Mouse (Mus musculus) spleen, adult 2 months (tissue): ENCODE data around the gene Pced1b. TPM values are rescaled to one million over a fixed set of nuclear protein-coding genes. Genes with fewer than 3 reads are reported as not detected.

Experiments
- DNase-seq, 2 experiments: peaks; one replicate each; pipeline versions ENCODE4 v3.0.0 to v3.0.0-alpha.2; 2012 to 2021; ENCODE audit warnings: low spot score in 2 of 2, low read depth in 1 of 2
- H3K27ac ChIP-seq: fragments of 200-500 bp; 2 replicates; pipeline ENCODE4 v1.5.1; 2012; ENCODE audit warnings: low read length, inconsistent platforms; ENCODE audit not compliant: insufficient read depth
- H3K27me3 ChIP-seq: fragments of 200-500 bp; 2 replicates; pipeline ENCODE4 v1.6.1; 2012; ENCODE audit warnings: mild to moderate bottlenecking, moderate library complexity, low read length, inconsistent platforms; ENCODE audit not compliant: control insufficient read depth, insufficient read depth
- H3K36me3 ChIP-seq: fragments of 200-500 bp; 2 replicates; pipeline ENCODE4 v1.6.1; 2012; ENCODE audit warnings: mild to moderate bottlenecking, low read length, inconsistent platforms; ENCODE audit not compliant: control insufficient read depth, insufficient read depth
- H3K4me1 ChIP-seq: fragments of 200-500 bp; 2 replicates; pipeline ENCODE4 v1.6.1; 2011; ENCODE audit warnings: inconsistent platforms; ENCODE audit not compliant: control insufficient read depth, insufficient read depth, insufficient read length
- H3K4me3 ChIP-seq: fragments of 200-500 bp; 2 replicates; pipeline ENCODE4 v1.5.1; 2011; ENCODE audit warnings: mild to moderate bottlenecking, inconsistent platforms; ENCODE audit not compliant: insufficient read depth, insufficient read length; ENCODE audit errors: extremely low read depth
- CTCF ChIP-seq: fragments of 200-500 bp; IDR thresholded peaks from 2 replicates; pipeline ENCODE4 v1.5.1; 2011; ENCODE audit warnings: mild to moderate bottlenecking, inconsistent platforms; ENCODE audit not compliant: insufficient read depth, insufficient read length, insufficient replicate concordance; ENCODE audit errors: extremely low read depth
- POLR2A ChIP-seq: fragments of 200-500 bp; IDR thresholded peaks from 2 replicates; pipeline ENCODE4 v1.6.1; 2011; ENCODE audit warnings: low read depth, low read length, inconsistent platforms
- WGBS: fragments of 180-500 bp; shearing (Covaris S2); methylation state at CpG from one replicate; pipeline ENCODE4 v1.1.7; 2018; 5-methylcytosine and 5-hydroxymethylcytosine counted together
- polyA plus RNA-seq: library from polyadenylated mRNA; depleted of rRNA; stranded (reverse); fragments of >200 nt; gene quantifications from 2 replicates; pipeline ENCODE4 v1.2.3, GENCODE M21; 2012

The Pced1b gene
- polyA plus RNA-seq, 1 experiment, result 53.8 TPM

DNA sequence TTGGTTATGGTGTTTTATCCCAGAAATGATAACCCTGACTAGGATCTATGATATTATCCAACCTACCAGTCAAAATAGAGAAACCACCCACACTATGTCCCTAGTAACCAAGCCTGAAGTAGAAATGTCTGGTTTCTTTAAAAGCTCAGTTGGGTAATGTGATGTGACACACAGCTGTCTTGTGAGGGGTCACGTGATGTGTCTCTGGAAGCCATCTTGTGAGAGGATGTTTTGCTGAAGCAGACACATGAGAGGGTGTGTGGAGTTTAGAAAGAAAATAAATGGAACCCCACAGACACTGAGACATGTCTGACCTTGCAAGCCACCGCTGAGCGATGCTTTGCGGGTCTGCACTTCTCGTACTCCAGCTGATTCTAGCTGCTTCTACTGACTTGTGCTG, 30.1 kb upstream of the Pced1b start:
- Histone ChIP-seq H3K36me3 (no peaks in the 10 kb centered on the region), H3K27ac (no peak overlapping the region), H3K27me3 (no peaks in the 10 kb centered on the region), H3K4me3 (no peak overlapping the region), H3K4me1 (no peaks in the 10 kb centered on the region)
- no peak for DNase-seq
- WGBS, result 96% methylated on average over 5 of the region's 5 CpGs
- TF ChIP-seq CTCF, result no peak
- no peak for TF ChIP-seq POLR2A

DNA sequence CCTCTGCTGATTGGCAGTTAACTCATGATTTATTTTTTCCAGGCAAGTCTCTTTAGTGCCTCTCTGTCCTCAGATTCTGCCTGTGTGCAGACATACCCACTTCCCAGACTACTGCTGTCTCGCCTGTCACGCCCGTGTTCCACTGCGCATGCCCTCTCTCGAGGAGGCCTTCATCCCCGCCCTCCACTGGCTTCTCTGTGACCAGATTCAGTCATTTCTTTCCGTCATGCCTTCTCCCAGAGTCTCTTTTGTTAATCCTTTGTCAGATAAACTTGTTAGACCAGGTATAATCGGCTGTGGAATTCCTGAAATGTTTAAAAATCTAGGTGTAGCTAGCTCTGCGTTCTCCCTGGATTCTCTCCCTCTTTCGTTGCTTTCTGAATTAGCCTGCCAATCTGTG, 23.5 kb upstream of the Pced1b start:
- no peak for DNase-seq
- WGBS, result 93% methylated on average over 10 of the region's 10 CpGs
- no peak overlapping the region for H3K4me3 ChIP-seq
- no peaks in the 10 kb centered on the region for H3K4me1 ChIP-seq
- no peak overlapping the region for H3K27ac ChIP-seq
- no peaks in the 10 kb centered on the region for H3K36me3 ChIP-seq
- H3K27me3 ChIP-seq, result no peaks in the 10 kb centered on the region
- TF ChIP-seq POLR2A, result no peak
- no peak for TF ChIP-seq CTCF

DNA sequence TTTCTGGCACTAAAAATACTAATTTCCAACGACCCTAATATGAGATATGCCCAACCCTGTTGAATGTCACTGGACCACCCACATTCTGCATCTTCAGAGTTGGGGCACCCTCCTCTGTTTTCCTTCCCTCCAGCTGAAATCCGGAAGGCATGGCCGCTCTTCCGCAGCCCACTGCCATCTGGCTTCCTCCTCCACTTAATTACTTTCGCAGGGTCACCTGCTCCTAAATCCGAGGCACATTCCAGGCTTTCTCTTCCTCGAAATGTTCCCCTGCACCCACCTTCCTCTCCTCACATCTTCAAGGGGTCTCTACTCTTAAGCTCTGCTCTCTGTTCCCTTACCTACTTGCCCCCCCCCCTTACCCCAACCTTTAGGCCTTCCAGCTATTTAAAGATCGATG, 22.9 kb upstream of the Pced1b start:
- Histone ChIP-seq H3K4me3 (no peak overlapping the region), H3K27ac (no peak overlapping the region), H3K36me3 (no peaks in the 10 kb centered on the region), H3K27me3 (no peaks in the 10 kb centered on the region), H3K4me1 (no peaks in the 10 kb centered on the region)
- TF ChIP-seq POLR2A (no peak), CTCF (no peak)
- WGBS, result 86% methylated on average over 8 of the region's 8 CpGs
- DNase-seq, result no peak

DNA sequence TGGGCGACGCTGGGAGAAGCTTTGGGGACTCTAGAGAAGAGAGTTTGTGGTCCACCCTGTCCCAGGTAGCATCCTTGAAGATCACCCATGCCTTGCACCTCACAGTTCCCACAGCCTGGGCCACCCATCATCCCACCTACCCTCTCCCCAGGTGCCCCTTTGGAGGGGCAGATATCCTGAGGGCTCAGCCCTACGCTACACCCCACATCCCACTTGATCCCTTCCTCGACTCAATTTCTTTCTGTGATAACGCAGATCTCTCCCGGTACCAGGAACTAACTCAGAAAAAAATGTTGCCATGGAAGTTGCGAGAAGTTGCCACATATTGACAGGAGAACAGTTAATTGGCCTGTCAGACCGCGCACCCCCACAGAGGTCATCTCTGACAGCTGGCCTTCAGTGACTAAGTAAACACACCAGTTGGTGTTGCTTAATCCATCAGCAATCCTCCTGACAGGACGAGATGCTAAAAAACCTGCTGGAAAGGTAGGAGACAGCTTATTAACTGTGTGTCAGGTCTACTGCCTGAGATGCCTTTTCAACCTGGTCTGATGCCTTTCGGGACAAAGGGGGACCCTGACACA, 17.3 kb upstream of the Pced1b start:
- no peak for DNase-seq

DNA sequence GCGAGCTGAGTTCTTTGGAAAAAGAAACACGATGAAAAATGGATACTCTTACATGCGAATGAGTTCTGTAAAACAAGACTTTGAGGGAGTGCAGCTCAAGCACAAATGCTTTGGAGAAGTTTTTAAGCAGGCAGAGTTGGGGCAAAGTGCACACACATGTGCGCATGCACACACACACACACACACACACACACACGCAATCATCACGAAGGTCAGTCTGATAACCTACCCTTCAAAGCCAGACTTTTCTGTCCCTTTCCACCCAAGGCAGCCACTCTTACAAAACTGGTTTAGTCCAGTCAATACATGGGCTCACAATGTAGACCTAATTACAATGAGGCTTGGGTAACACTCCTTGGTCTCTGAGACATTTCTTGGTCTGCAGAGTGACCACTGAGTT, 12.8 kb upstream of the Pced1b start:
- no peak for DNase-seq
- H3K27me3 ChIP-seq, result no peaks in the 10 kb centered on the region
- WGBS, result 92% methylated on average over 6 of the region's 6 CpGs

More for the DNA sequence above, 17.3 kb upstream of the Pced1b start:
- Histone ChIP-seq H3K27ac (no peak overlapping the region), H3K36me3 (no peaks in the 10 kb centered on the region), H3K27me3 (no peaks in the 10 kb centered on the region), H3K4me3 (no peak overlapping the region), H3K4me1 (no peaks in the 10 kb centered on the region)
- WGBS, result 88% methylated on average over 11 of the region's 11 CpGs
- TF ChIP-seq CTCF, result no peak

DNA sequence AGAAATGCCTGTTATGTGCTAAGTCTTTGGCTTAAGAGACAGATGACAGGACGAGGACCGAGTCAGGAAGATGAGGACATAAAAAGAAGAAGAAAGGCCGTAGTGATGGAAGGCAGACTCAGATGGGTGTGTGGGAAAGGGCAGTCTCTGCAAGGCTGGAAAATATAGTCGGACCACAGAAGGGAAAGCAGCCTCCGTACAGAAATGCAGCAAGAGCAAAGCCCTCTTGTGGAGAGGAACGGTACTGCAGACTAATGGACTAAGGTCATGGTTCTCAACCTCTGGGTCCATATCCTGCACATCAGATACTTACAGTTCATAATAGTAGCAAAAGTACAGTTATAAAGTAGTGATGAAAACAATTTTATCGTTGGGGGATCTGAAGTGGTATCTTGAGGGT, 11.7 kb upstream of the Pced1b start:
- WGBS, result 19% methylated on average over 7 of the region's 7 CpGs
- Histone ChIP-seq H3K36me3 (no peaks in the 10 kb centered on the region), H3K4me3 (no peak overlapping the region), H3K4me1 (no peaks in the 10 kb centered on the region), H3K27me3 (no peaks in the 10 kb centered on the region), H3K27ac (no peak overlapping the region)
- DNase-seq, result peak; percentile 28 to 57
- TF ChIP-seq POLR2A (no peak), CTCF (peak; percentile 60; the same call in 1 of the 2 replicates)

More for the DNA sequence above, 12.8 kb upstream of the Pced1b start:
- Histone ChIP-seq H3K4me3 (no peak overlapping the region), H3K4me1 (no peaks in the 10 kb centered on the region), H3K27ac (no peak overlapping the region), H3K36me3 (no peaks in the 10 kb centered on the region)
- no peak for TF ChIP-seq CTCF
- TF ChIP-seq POLR2A, result no peak

DNA sequence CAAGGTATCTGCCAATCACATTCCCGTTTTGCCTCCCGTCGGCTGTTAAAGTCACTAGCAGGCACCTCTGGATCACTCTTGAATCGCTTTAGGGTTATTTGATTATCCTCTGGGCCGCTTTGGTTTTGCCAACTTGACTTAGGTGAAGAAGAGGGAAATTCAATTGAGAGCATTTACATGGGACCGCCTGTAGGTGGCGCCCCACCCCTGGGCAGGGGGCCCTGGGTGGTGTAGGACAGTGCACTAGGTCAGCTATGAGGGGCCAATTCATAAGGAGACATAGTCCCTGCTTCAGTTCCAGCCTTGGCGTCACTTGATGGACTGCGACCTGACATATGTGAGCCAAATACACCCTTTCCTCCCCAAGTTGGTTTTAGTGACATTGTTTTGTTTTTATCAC, 10.0 kb upstream of the Pced1b start:
- Histone ChIP-seq H3K4me1 (no peaks in the 10 kb centered on the region), H3K27ac (no peak overlapping the region), H3K4me3 (no peak overlapping the region), H3K36me3 (no peaks in the 10 kb centered on the region), H3K27me3 (no peaks in the 10 kb centered on the region)
- peak in 1 of 2 experiments; percentile 73 for DNase-seq
- WGBS, result 41% methylated on average over 9 of the region's 9 CpGs
- peak; percentile 93 for TF ChIP-seq CTCF
- TF ChIP-seq POLR2A, result no peak

DNA sequence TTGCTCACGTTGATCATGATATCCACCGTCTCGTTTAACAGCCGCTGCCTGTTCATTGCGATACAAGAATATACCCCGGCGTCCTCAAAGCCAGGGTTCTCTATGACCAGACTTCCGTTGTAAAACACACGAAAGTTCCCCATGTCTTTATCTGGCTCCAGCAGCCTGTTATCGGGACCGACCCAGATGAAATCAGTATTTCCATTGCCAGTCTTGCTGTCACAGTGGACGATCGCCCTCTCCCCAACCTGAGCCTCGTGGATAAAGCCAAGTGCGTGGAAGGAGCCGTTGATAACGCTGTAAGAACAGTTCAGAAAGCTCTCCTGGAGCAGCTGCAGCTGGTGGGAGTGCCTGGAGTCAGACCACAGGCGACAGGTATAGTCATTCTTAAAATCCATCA, 1.5 kb upstream of the Pced1b start:
- no peak for DNase-seq
- TF ChIP-seq CTCF, result no peak
- peaks cover 6% of the 10 kb centered on the region; the same call in 1 of the 2 replicates for H3K4me1 ChIP-seq
- H3K36me3 ChIP-seq, result no peaks in the 10 kb centered on the region
- H3K27me3 ChIP-seq, result peaks cover 3% of the 10 kb centered on the region
- WGBS, result 36% methylated on average over 18 of the region's 18 CpGs
- H3K27ac ChIP-seq, result no peak overlapping the region
- no peak overlapping the region; the same call in 1 of the 2 replicates for H3K4me3 ChIP-seq
